Mouse (Mus musculus) hindbrain, embryonic 11.5 days (tissue): ENCODE measurements around the gene Nudt17. TPM values are rescaled to one million over a fixed set of nuclear protein-coding genes. Genes with fewer than 3 reads are reported as not detected.

Experiments used
- ATAC-seq: fragments of 200-750 bp; cut with Nextera tagmentation; 2 replicates; pipeline ENCODE4 v1.8.0; 2017; ENCODE audit warnings: mild to moderate bottlenecking, moderate TSS enrichment, moderate library complexity; ENCODE audit not compliant: low FRiP score
- DNase-seq: peaks from one replicate; pipeline ENCODE4 v3.0.0-alpha.2; 2015; ENCODE audit warnings: low spot score
- H3K27ac ChIP-seq: fragments of 300-500 bp; sonication (generic); 2 replicates; pipeline ENCODE4 v1.5.1; 2014; ENCODE audit warnings: mild to moderate bottlenecking, low read depth, low read length
- H3K27me3 ChIP-seq: fragments of 300-500 bp; sonication (generic); 2 replicates; pipeline ENCODE4 v1.6.1; 2014; ENCODE audit warnings: mild to moderate bottlenecking, low read length, moderate library complexity, mixed read lengths; ENCODE audit not compliant: control insufficient read depth, insufficient read depth
- H3K36me3 ChIP-seq: fragments of 300-500 bp; sonication (generic); 2 replicates; pipeline ENCODE4 v1.6.1; 2014; ENCODE audit warnings: mild to moderate bottlenecking, low read length, moderate library complexity, mixed read lengths; ENCODE audit not compliant: control insufficient read depth, insufficient read depth
- H3K4me1 ChIP-seq: fragments of 300-500 bp; sonication (generic); replicated peaks from 2 replicates; pipeline ENCODE4 v1.6.1; 2014; ENCODE audit warnings: low read length, mixed read lengths; ENCODE audit not compliant: control insufficient read depth, insufficient read depth
- H3K4me2 ChIP-seq: fragments of 300-500 bp; sonication (generic); replicated peaks from 2 replicates; pipeline ENCODE4 v1.6.1; 2014; ENCODE audit warnings: mild to moderate bottlenecking, low read depth, low read length
- H3K4me3 ChIP-seq: fragments of 300-500 bp; sonication (generic); 2 replicates; pipeline ENCODE4 v1.5.1; 2014; ENCODE audit warnings: low read depth, low read length
- H3K9ac ChIP-seq: fragments of 300-500 bp; sonication (generic); 2 replicates; pipeline ENCODE4 v1.6.1; 2014; ENCODE audit warnings: low read depth, low read length
- H3K9me3 ChIP-seq: fragments of 300-500 bp; sonication (generic); 2 replicates; pipeline ENCODE4 v1.6.1; 2016; ENCODE audit warnings: low read length; ENCODE audit not compliant: control insufficient read depth
- WGBS: fragments of 180-500 bp; shearing (Covaris S2); extraction: QIAGEN DNeasy Blood & Tissue Kit; methylation state at CpG from one replicate; pipeline ENCODE4 v1.1.7; 2014; 5-methylcytosine and 5-hydroxymethylcytosine counted together
- polyA plus RNA-seq: library from polyadenylated mRNA; unstranded; fragments of >200 nt; fragmentation: Nextera tagmentation; extraction: Ambion mirVana; gene quantifications from 2 replicates; pipeline ENCODE4 v1.2.1, GENCODE M21; 2014

Nudt17 gene
- polyA plus RNA-seq, 1 experiment from 2014 or later: 12.8 TPM

- ATAC-seq: no peak
- H3K9ac ChIP-seq: no peak overlapping the region
- no peak overlapping the region for H3K4me3 ChIP-seq
- H3K36me3 ChIP-seq: peaks cover 9% of the 10 kb centered on the region; the same call in 1 of the 2 replicates
- no peak overlapping the region for H3K27ac ChIP-seq
- DNase-seq: no peak
- H3K27me3 ChIP-seq: no peaks in the 10 kb centered on the region
- WGBS: 82% methylated on average over 5 of the region's 5 CpGs
- no peak overlapping the region for H3K4me2 ChIP-seq
- H3K4me1 ChIP-seq: no peaks in the 10 kb centered on the region
- no peaks in the 10 kb centered on the region for H3K9me3 ChIP-seq
Observed at GRCm38 (mm10) chr3:96714286-96714685, 5.9 kb upstream of the Nudt17 start.

GRCm38 (mm10) chr3:96708684-96709064, 312 bp upstream of the Nudt17 start:
- Histone ChIP-seq H3K27ac (no peak overlapping the region), H3K27me3 (no peaks in the 10 kb centered on the region), H3K9me3 (no peaks in the 10 kb centered on the region), H3K4me1 (no peaks in the 10 kb centered on the region), H3K9ac (no peak overlapping the region), H3K4me3 (no peak overlapping the region), H3K36me3 (0 out of 2 replicates have a peak, but pooled peaks cover 9% of the 10 kb centered on the region), H3K4me2 (no peak overlapping the region; the same call in 1 of the 2 replicates)
- no peak for DNase-seq
- peak; percentile 22; the same call in 1 of the 2 replicates for ATAC-seq
- WGBS: 52% methylated on average over 2 of the region's 2 CpGs

- Histone ChIP-seq H3K4me1 (no peaks in the 10 kb centered on the region), H3K27ac (no peak overlapping the region), H3K36me3 (0 out of 2 replicates have a peak, but pooled peaks cover 4% of the 10 kb centered on the region), H3K9ac (no peak overlapping the region), H3K9me3 (no peaks in the 10 kb centered on the region), H3K27me3 (no peaks in the 10 kb centered on the region), H3K4me2 (no peak overlapping the region), H3K4me3 (no peak overlapping the region)
- DNase-seq (no peak), ATAC-seq (no peak)
- WGBS: 77% methylated on average over 7 of the region's 7 CpGs
Observed at GRCm38 (mm10) chr3:96706984-96707383, 1.4 kb downstream of the Nudt17 start.

GRCm38 (mm10) chr3:96706217-96706616, 2.1 kb downstream of the Nudt17 start:
- no peak for ATAC-seq
- Histone ChIP-seq H3K4me3 (no peak overlapping the region), H3K4me1 (no peaks in the 10 kb centered on the region), H3K27ac (no peak overlapping the region), H3K4me2 (no peak overlapping the region), H3K27me3 (no peaks in the 10 kb centered on the region), H3K9me3 (no peaks in the 10 kb centered on the region), H3K9ac (no peak overlapping the region), H3K36me3 (0 out of 2 replicates have a peak, but pooled peaks cover 4% of the 10 kb centered on the region)
- 93% methylated on average over 11 of the region's 11 CpGs for WGBS
- DNase-seq: no peak

GRCm38 (mm10) chr3:96704778-96705177, 3.6 kb downstream of the Nudt17 start:
- no peak overlapping the region for H3K4me3 ChIP-seq
- ATAC-seq (no peak), DNase-seq (peak; percentile 26)
- no peaks in the 10 kb centered on the region for H3K27me3 ChIP-seq
- WGBS: 66% methylated on average over 11 of the region's 11 CpGs
- no peak overlapping the region for H3K27ac ChIP-seq
- no peak overlapping the region for H3K9ac ChIP-seq
- no peaks in the 10 kb centered on the region for H3K4me1 ChIP-seq
- H3K9me3 ChIP-seq: no peaks in the 10 kb centered on the region
- H3K4me2 ChIP-seq: no peak overlapping the region
- H3K36me3 ChIP-seq: 0 out of 2 replicates have a peak, but pooled peaks cover 4% of the 10 kb centered on the region

DNA sequence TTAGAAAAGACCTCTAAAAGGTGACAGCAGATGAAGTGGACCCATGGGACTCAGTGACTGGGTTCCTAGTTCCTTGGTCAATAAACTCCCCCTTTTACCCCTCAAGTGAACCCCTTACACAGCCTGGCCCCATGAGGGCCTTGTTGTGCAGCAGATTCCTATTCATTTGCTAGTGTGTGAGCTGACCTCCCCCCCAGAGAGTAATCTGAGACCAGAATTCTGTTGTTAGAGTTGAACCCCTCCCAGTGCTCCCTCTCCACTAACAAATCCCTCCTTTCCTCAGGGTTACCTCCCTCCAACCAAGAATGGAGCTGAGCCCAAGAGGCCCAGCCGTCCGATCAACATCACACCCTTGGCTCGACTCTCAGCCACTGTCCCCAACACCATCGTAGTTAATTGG, 7.4 kb downstream of the Nudt17 start:
- 87% methylated on average over 4 of the region's 4 CpGs for WGBS
- H3K27ac ChIP-seq: no peak overlapping the region
- no peak overlapping the region for H3K9ac ChIP-seq
- DNase-seq: no peak
- H3K36me3 ChIP-seq: 0 out of 2 replicates have a peak, but pooled peaks cover 4% of the 10 kb centered on the region
- no peaks in the 10 kb centered on the region for H3K27me3 ChIP-seq
- H3K4me1 ChIP-seq: no peaks in the 10 kb centered on the region
- H3K9me3 ChIP-seq: no peaks in the 10 kb centered on the region
- no peak overlapping the region for H3K4me2 ChIP-seq
- ATAC-seq: no peak
- no peak overlapping the region for H3K4me3 ChIP-seq

- H3K4me1 ChIP-seq: 0 out of 2 replicates have a peak, but pooled peaks cover 3% of the 10 kb centered on the region
- peak; percentile 54 for DNase-seq
- H3K27me3 ChIP-seq: no peaks in the 10 kb centered on the region
- H3K4me3 ChIP-seq: no peak overlapping the region
- H3K36me3 ChIP-seq: 0 out of 2 replicates have a peak, but pooled peaks cover 4% of the 10 kb centered on the region
- no peak overlapping the region for H3K4me2 ChIP-seq
- H3K9me3 ChIP-seq: no peaks in the 10 kb centered on the region
- no peak overlapping the region for H3K27ac ChIP-seq
- 52% methylated on average over 7 of the region's 7 CpGs for WGBS
- H3K9ac ChIP-seq: no peak overlapping the region
- no peak for ATAC-seq
Observed at GRCm38 (mm10) chr3:96700376-96700775, 8.0 kb downstream of the Nudt17 start.

- WGBS: 50% methylated on average over 19 of the region's 19 CpGs
- no peak overlapping the region for H3K9ac ChIP-seq
- no peaks in the 10 kb centered on the region for H3K9me3 ChIP-seq
- no peak overlapping the region for H3K4me2 ChIP-seq
- H3K27ac ChIP-seq: no peak overlapping the region
- no peaks in the 10 kb centered on the region for H3K27me3 ChIP-seq
- no peak overlapping the region for H3K4me3 ChIP-seq
- H3K4me1 ChIP-seq: 0 out of 2 replicates have a peak, but pooled peaks cover 3% of the 10 kb centered on the region
- ATAC-seq (no peak), DNase-seq (no peak)
- no peaks in the 10 kb centered on the region for H3K36me3 ChIP-seq
Observed at GRCm38 (mm10) chr3:96698993-96699690, 9.2 kb downstream of the Nudt17 start.
